Mouse (Mus musculus) stomach, postnatal 0 days (tissue): Measurements from ENCODE around the gene Sgms1. TPM values are rescaled to one million over a fixed set of nuclear protein-coding genes. Genes with fewer than 3 reads are reported as not detected.
A peak's percentile ranks its signal among the peaks of the same experiment; 100 is the strongest.
"Not testable (repeated sequence)": the region's sequence is repeated elsewhere in the genome, so short reads cannot be mapped to it uniquely, and the experiment has no call there.

Experiments used
- ATAC-seq: fragments of 200-750 bp; cut with Nextera tagmentation; 2 replicates; pipeline ENCODE4 v1.8.0; 2017; ENCODE audit not compliant: low FRiP score, low TSS enrichment
- DNase-seq: peaks from one replicate; pipeline ENCODE4 v3.0.0-alpha.2; 2016; ENCODE audit warnings: low spot score
- H3K27ac ChIP-seq: fragments of 300-500 bp; sonication (generic); replicated peaks from 2 replicates; pipeline ENCODE4 v1.5.1; 2014; ENCODE audit warnings: mild to moderate bottlenecking, control low read depth
- H3K27me3 ChIP-seq: fragments of 300-500 bp; sonication (generic); 2 replicates; pipeline ENCODE4 v1.6.1; 2014; ENCODE audit warnings: low read length; ENCODE audit not compliant: control insufficient read depth, insufficient read depth
- H3K36me3 ChIP-seq: fragments of 300-500 bp; sonication (generic); 2 replicates; pipeline ENCODE4 v1.6.1; 2014; ENCODE audit warnings: low read length, mixed read lengths; ENCODE audit not compliant: control insufficient read depth, insufficient read depth
- H3K4me1 ChIP-seq: fragments of 300-500 bp; sonication (generic); replicated peaks from 2 replicates; pipeline ENCODE4 v1.6.1; 2014; ENCODE audit warnings: antibody characterized with exemption; ENCODE audit not compliant: control insufficient read depth, insufficient read depth
- H3K4me2 ChIP-seq: fragments of 300-500 bp; sonication (generic); replicated peaks from 2 replicates; pipeline ENCODE4 v1.6.1; 2014; ENCODE audit warnings: low read depth, mild to moderate bottlenecking, control low read depth, moderate library complexity
- H3K4me3 ChIP-seq: fragments of 300-500 bp; sonication (generic); 2 replicates; pipeline ENCODE4 v1.5.1; 2014; ENCODE audit warnings: low read depth, low read length, control low read depth
- H3K9ac ChIP-seq: fragments of 300-500 bp; sonication (generic); 2 replicates; pipeline ENCODE4 v1.6.1; 2014; ENCODE audit warnings: mild to moderate bottlenecking, low read length, control low read depth, mixed read lengths
- H3K9me3 ChIP-seq: fragments of 300-500 bp; sonication (generic); 2 replicates; pipeline ENCODE4 v1.6.1; 2016; ENCODE audit warnings: low read length; ENCODE audit not compliant: control insufficient read depth
- CTCF ChIP-seq: IDR thresholded peaks from 2 replicates; pipeline ENCODE4 v1.5.1; 2016; ENCODE audit warnings: antibody characterized with exemption, low read depth, mild to moderate bottlenecking, moderate library complexity
- EP300 ChIP-seq: optimal IDR thresholded peaks from 2 replicates; pipeline ENCODE3; 2016; ENCODE audit warnings: antibody characterized with exemption
- WGBS: fragments of 180-500 bp; shearing (Covaris S2); extraction: QIAGEN DNeasy Blood & Tissue Kit; methylation state at CpG from one replicate; pipeline ENCODE4 v1.1.7; 2014; 5-methylcytosine and 5-hydroxymethylcytosine counted together
- polyA plus RNA-seq: library from polyadenylated mRNA; unstranded; fragments of >200 nt; fragmentation: Nextera tagmentation; extraction: Ambion mirVana; gene quantifications from 2 replicates; pipeline ENCODE4 v1.2.1, GENCODE M21; 2015

Gene Sgms1
- polyA plus RNA-seq, 1 experiment from 2014 or later, result 29.3 TPM

GRCm38 (mm10) chr19:32136888-32137625 is 252.5 kb downstream of the Sgms1 start:
- Histone ChIP-seq H3K27ac (no peak overlapping the region), H3K4me1 (no peaks in the 10 kb centered on the region), H3K9ac (no peak overlapping the region), H3K36me3 (peaks cover 2% of the 10 kb centered on the region), H3K27me3 (no peaks in the 10 kb centered on the region), H3K9me3 (no peaks in the 10 kb centered on the region), H3K4me3 (no peak overlapping the region), H3K4me2 (no peak overlapping the region)
- ATAC-seq, result peak; percentile 85
- TF ChIP-seq CTCF (no peak), EP300 (no peak)
- WGBS, result 21% methylated on average over 4 of the region's 4 CpGs
- peak; percentile 52 for DNase-seq

- H3K9ac ChIP-seq, H3K4me3 ChIP-seq, H3K9me3 ChIP-seq, H3K27me3 ChIP-seq, H3K4me2 ChIP-seq, H3K36me3 ChIP-seq, DNase-seq, H3K4me1 ChIP-seq, H3K27ac ChIP-seq: not testable (repeated sequence)
- WGBS, result 91% methylated on average over 13 of the region's 17 CpGs
- ATAC-seq, result peak; percentile 13; the same call in 1 of the 2 replicates
Measured at GRCm38 (mm10) chr19:32131707-32132488, 257.6 kb downstream of the Sgms1 start.

GRCm38 (mm10) chr19:32129281-32129680 is 260.2 kb downstream of the Sgms1 start:
- Histone ChIP-seq H3K4me1 (0 out of 2 replicates have a peak, but pooled peaks cover 3% of the 10 kb centered on the region), H3K9ac (no peak overlapping the region), H3K36me3 (peaks cover 6% of the 10 kb centered on the region; the same call in 1 of the 2 replicates), H3K27ac (no peak overlapping the region), H3K9me3 (no peaks in the 10 kb centered on the region), H3K4me3 (no peak overlapping the region), H3K27me3 (no peaks in the 10 kb centered on the region), H3K4me2 (no peak overlapping the region)
- no peak for TF ChIP-seq EP300
- TF ChIP-seq CTCF, result no peak
- 73% methylated on average over 8 of the region's 8 CpGs for WGBS
- ATAC-seq (no peak), DNase-seq (no peak)

GRCm38 (mm10) chr19:32127180-32127850 is 262.2 kb downstream of the Sgms1 start:
- Histone ChIP-seq H3K4me2 (no peak overlapping the region), H3K9ac (no peak overlapping the region), H3K27me3 (no peaks in the 10 kb centered on the region), H3K36me3 (peaks cover 7% of the 10 kb centered on the region; the same call in 1 of the 2 replicates), H3K27ac (no peak overlapping the region), H3K4me3 (no peak overlapping the region), H3K4me1 (0 out of 2 replicates have a peak, but pooled peaks cover 3% of the 10 kb centered on the region), H3K9me3 (no peaks in the 10 kb centered on the region)
- peak; percentile 75 for TF ChIP-seq CTCF
- TF ChIP-seq EP300, result no peak
- WGBS, result 71% methylated on average over 10 of the region's 10 CpGs
- no peak for DNase-seq
- ATAC-seq, result peak; percentile 83

GRCm38 (mm10) chr19:32124155-32124554 is 265.4 kb downstream of the Sgms1 start:
- DNase-seq (no peak), ATAC-seq (no peak)
- H3K4me3 ChIP-seq, result no peak overlapping the region
- no peaks in the 10 kb centered on the region for H3K4me1 ChIP-seq
- no peaks in the 10 kb centered on the region for H3K27me3 ChIP-seq
- H3K4me2 ChIP-seq, result no peak overlapping the region
- TF ChIP-seq EP300 (no peak), CTCF (no peak)
- no peaks in the 10 kb centered on the region for H3K9me3 ChIP-seq
- peaks cover 7% of the 10 kb centered on the region; the same call in 1 of the 2 replicates for H3K36me3 ChIP-seq
- H3K9ac ChIP-seq, result no peak overlapping the region
- H3K27ac ChIP-seq, result no peak overlapping the region
- 89% methylated on average over 9 of the region's 9 CpGs for WGBS
